17 mouse cellular contexts compared by ENCODE assay signal in the genomic region with DNA sequence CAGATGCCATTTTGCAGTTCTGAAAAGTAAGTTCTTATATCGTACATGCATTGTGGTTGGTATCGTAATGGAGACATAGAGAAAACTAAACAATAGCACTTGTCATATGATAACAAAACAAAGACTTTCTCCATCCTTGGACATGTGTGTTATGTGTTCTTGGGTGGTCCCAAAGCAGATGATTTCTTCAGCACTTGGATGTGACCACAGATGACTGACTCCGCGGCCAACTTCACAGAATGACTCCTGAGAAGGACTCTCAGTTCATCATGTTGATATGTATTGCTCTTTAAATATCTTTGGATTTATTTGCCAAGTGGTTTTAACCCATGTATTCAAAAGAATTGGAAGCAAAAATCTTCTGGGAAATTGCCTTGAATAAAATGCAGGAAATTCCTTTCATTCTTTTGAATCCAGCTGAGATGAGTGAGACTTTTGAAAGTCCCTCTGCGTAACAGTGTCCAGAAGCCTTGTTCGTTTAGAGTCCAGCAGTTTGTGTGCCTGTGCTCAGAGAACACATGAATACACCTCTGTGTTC. TPM values are rescaled to one million over a fixed set of nuclear protein-coding genes. Genes with fewer than 3 reads are reported as not detected.
DNase-seq lines count a peak whose midpoint lies in the region; ATAC-seq and TF ChIP-seq lines count a peak whose summit lies in the region.
"Had no signal": no experiment of that assay in that cellular context is flagged by ENCODE, and none has a peak within 500 bp of the region (broad histone marks: within the 10 kb centered on the region; RNA-seq: fewer than 3 reads in every experiment).

No protein-coding gene starts in this region.

- TF ChIP-seq POLR2A in kidney, adult 2 months (IDR thresholded peaks at IDR 0.05; ENCODE audit: low read depth, low read length), result no peak

- H3K4me1 ChIP-seq in kidney, adult 2 months (ENCODE audit: control insufficient read depth, insufficient read depth, low read length), result no peaks in the 10 kb centered on the region
- H3K4me1 ChIP-seq in lung, embryonic 16.5 days (replicated peaks; ENCODE audit: control insufficient read depth, insufficient read depth, low read length), result peaks cover 5% of the 10 kb centered on the region
- H3K4me1 ChIP-seq in limb, embryonic 15.5 days, result 0 out of 2 replicates have a peak, but pooled peaks cover 2% of the 10 kb centered on the region
- H3K4me1 ChIP-seq: hindbrain, embryonic 15.5 days had no signal

- no peak overlapping the region for H3K4me3 ChIP-seq in gastrocnemius, adult 2 months
- H3K4me3 ChIP-seq in kidney, adult 2 months (ENCODE audit: insufficient read depth, low read depth, low read length), result no peak overlapping the region
- no peak overlapping the region for H3K4me3 ChIP-seq in lung, embryonic 16.5 days (ENCODE audit: low read length)
- no peak overlapping the region for H3K4me3 ChIP-seq in limb, embryonic 15.5 days
- H3K4me3 ChIP-seq: hindbrain, embryonic 15.5 days; left cerebral cortex, adult 2 months had no signal

- peak overlapping the region; percentile 29 for H3K27ac ChIP-seq in gastrocnemius, adult 2 months
- peak overlapping the region; percentile 60; the same call in 1 of the 2 replicates for H3K27ac ChIP-seq in kidney, adult 2 months (ENCODE audit: insufficient read depth, low read depth, low read length)
- peak overlapping the region; percentile 51 for H3K27ac ChIP-seq in lung, embryonic 16.5 days (ENCODE audit: low read length)
- peak overlapping the region; percentile 33; the same call in 1 of the 2 replicates for H3K27ac ChIP-seq in limb, embryonic 15.5 days
- H3K27ac ChIP-seq: hindbrain, embryonic 15.5 days; left cerebral cortex, adult 2 months; liver, embryonic 14.5 days had no signal

- H3K9ac ChIP-seq in lung, embryonic 16.5 days (ENCODE audit: low read length), result no peak overlapping the region
- H3K9ac ChIP-seq in limb, embryonic 15.5 days, result no peak overlapping the region
- H3K9ac ChIP-seq: hindbrain, embryonic 15.5 days; liver, embryonic 14.5 days had no signal

- 64% methylated on average over 6 of the region's 6 CpGs for whole genome bisulfite sequencing in kidney, adult 2 months
- 35% methylated on average over 6 of the region's 6 CpGs for WGBS in lung, embryonic 16.5 days
- WGBS in limb, embryonic 15.5 days, result 46% methylated on average over 6 of the region's 6 CpGs

- H3K4me2 ChIP-seq in lung, embryonic 16.5 days (ENCODE audit: low read depth, low read length), result no peak overlapping the region
- H3K4me2 ChIP-seq in limb, embryonic 15.5 days, result no peak overlapping the region
- H3K4me2 ChIP-seq: hindbrain, embryonic 15.5 days had no signal

- peak; percentile 68; the same call in 1 of the 2 replicates for ATAC-seq in lung, embryonic 16.5 days (ENCODE audit: low read depth)
- ATAC-seq in limb, embryonic 15.5 days (ENCODE audit: insufficient number of reproducible peaks, low FRiP score, low TSS enrichment, low read depth), result no peak

- intact Hi-C loops in gastrocnemius, adult 2 months (cut with DNase I), result loop anchor here (10.0 kb wide), 1 partner anchor 137 kb away; no protein-coding TSS in a partner anchor

- no peak for TF ChIP-seq CTCF in gastrocnemius, adult 2 months (IDR thresholded peaks at IDR 0.05)
- TF ChIP-seq CTCF in kidney, adult 2 months (conservative IDR thresholded peaks at IDR 0.05; ENCODE audit: insufficient read depth, insufficient read length, low read depth, low read length), result no peak

- no peaks in the 10 kb centered on the region for H3K9me3 ChIP-seq in lung, embryonic 16.5 days (ENCODE audit: control insufficient read depth, low read length)
- H3K9me3 ChIP-seq in limb, embryonic 15.5 days, result no peaks in the 10 kb centered on the region
- H3K9me3 ChIP-seq: hindbrain, embryonic 15.5 days had no signal

- DNase-seq in gastrocnemius, adult 2 months, result no peak
- DNase-seq in gastrocnemius, postnatal 4 days (ENCODE audit: low spot score in 2 of 2), result no peak
- peak; percentile 24 for DNase-seq in kidney, adult 2 months
- no peak for DNase-seq in kidney, postnatal 36 days
- DNase-seq in lung, postnatal 36 days, result no peak
- DNase-seq in adrenal gland, adult 8-10 months, result no peak
- DNase-seq: adrenal gland, postnatal 14 days; cerebellum, adult 18-20 months; gastrocnemius, postnatal 10 days; kidney, adult 18-20 months; midbrain, embryonic 14.5 days; thymus, postnatal 25 days had no signal

- H3K36me3 ChIP-seq in kidney, adult 2 months (ENCODE audit: control insufficient read depth, insufficient read depth, low read length), result no peaks in the 10 kb centered on the region
- no peaks in the 10 kb centered on the region for H3K36me3 ChIP-seq in lung, embryonic 16.5 days (ENCODE audit: control insufficient read depth, insufficient read depth, low read length)
- no peaks in the 10 kb centered on the region for H3K36me3 ChIP-seq in limb, embryonic 15.5 days
- H3K36me3 ChIP-seq: hindbrain, embryonic 15.5 days had no signal

- no peaks in the 10 kb centered on the region for H3K27me3 ChIP-seq in kidney, adult 2 months (replicated peaks; ENCODE audit: control insufficient read depth, insufficient read depth, low read length)
- no peaks in the 10 kb centered on the region for H3K27me3 ChIP-seq in lung, embryonic 16.5 days (ENCODE audit: control insufficient read depth, insufficient read depth, low read depth, low read length)
- H3K27me3 ChIP-seq in limb, embryonic 15.5 days, result no peaks in the 10 kb centered on the region
- H3K27me3 ChIP-seq: hindbrain, embryonic 15.5 days had no signal

RNA-seq across cellular contexts. Expression of gene Epb41l2, which starts 52.3 kb away (rescaled TPM):
- total RNA-seq in gastrocnemius, adult 2 months (2021), result 10 to 100 TPM; 25.3 to 31.4 TPM
- total RNA-seq in gastrocnemius, postnatal 4 days (2021), result 100 to 1,000 TPM; 169 to 187 TPM
- polyA plus RNA-seq in kidney, adult 2 months (2012; rRNA removed), result 22.9 and 28.8 TPM in 2 replicates
- 84.4 and 95.3 TPM in 2 replicates for polyA plus RNA-seq in lung, embryonic 16.5 days (2015; fragmentation: Nextera tagmentation; extraction: Ambion mirVana)
- polyA plus RNA-seq in limb, embryonic 15.5 days (2015; fragmentation: Nextera tagmentation; extraction: Ambion mirVana), result 79.5 and 79.7 TPM in 2 replicates
- total RNA-seq in adrenal gland, adult 8-10 months (2022), result 10 to 100 TPM; 50.5 to 93.1 (median 64.5) TPM
